Mouse (Mus musculus) urinary bladder, postnatal 10 days (tissue): ENCODE results near the gene Olfr247.
"Not testable (repeated sequence)": the region's sequence is repeated elsewhere in the genome, so short reads cannot be mapped to it uniquely, and the experiment has no call there.

Source experiments
- DNase-seq: peaks from one replicate; pipeline ENCODE4 v3.0.0; 2022; ENCODE audit warnings: low spot score

Gene Olfr247

DNA sequence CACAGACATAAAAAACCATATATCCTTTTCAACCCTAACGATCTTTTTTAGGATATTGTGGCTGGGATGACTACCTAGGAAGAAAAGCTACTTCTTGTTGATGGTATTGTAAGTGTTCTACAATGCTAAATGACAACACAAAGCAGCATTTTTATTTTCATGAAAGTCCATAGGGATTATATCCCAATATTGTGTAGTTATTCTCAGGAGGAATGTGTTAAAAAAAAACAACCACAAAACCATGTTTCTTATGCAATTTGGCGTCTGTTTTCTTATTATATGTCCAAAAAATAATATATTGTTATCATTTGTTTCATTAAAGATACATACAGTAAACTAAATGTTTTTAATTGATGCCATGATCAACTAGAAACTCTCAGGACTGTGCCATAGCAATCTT is at the start of gene Olfr247:
Gene Olfr247, minus strand, starts transcription at position 101 of the 400 bp plus-strand sequence.
- DNase-seq: not testable (repeated sequence)

DNA sequence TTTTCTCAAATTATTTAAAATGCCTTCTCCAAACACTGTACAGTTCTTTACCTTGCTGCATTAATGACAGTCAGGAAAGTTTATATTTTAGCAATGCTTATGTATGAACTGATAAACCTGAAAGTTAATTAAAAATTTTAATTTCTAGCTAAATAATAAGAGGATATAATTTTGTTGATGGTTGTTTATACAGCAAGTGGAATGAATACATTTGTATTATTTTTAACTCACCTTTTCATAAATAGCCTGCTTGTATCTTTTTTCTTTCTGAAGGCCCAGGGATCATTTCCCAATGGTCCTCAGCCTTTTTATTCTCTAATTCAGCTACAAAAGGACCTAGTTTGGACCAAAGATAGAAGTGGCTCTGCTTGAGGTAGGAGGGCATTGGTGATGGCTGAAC is 36.4 kb upstream of the Olfr247 start, which contains the start of gene Olfr820:
Gene Olfr820, plus strand, starts transcription at position 301 of the 400 bp plus-strand sequence.
- no peak for DNase-seq

DNA sequence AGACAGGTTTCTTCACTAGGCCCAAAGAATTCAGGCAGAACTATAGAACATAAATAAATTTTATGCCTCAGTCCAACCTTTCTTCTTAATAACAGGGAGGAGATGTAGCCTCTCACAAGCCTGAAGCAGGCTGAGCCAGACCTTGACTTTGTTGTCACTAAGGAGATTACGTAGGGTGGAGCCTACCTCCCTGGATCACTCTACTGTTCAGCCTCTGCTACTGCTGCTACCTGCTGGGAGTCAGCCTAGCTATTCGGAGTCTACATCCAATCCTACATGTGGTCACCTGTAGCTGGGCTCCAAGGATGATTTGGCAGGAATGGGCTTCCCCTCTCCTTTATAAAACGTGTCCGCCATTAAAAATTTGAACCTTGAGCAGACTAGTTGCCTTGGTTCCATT is 29.4 kb upstream of the Olfr247 start:
- DNase-seq: not testable (repeated sequence)

DNA sequence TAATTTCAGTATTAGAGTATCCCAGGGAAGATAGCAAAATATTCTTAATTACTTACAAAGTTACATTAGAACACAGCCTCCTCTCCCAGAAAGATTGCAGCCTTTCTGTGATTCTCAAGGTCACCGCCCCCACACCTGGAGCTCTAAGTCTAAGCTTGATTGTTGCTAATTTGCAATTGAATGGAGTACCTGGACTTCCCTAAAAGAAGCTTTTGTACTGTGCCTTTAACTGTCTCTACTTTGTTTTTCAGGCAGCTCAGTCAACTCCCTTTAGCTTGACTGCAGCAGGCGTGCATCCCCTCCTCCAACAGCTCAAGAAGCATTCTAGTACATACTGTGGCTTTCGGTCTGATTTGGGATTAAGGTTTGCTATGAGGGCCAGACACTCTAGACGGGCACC is 28.2 kb upstream of the Olfr247 start:
- not testable (repeated sequence) for DNase-seq

DNA sequence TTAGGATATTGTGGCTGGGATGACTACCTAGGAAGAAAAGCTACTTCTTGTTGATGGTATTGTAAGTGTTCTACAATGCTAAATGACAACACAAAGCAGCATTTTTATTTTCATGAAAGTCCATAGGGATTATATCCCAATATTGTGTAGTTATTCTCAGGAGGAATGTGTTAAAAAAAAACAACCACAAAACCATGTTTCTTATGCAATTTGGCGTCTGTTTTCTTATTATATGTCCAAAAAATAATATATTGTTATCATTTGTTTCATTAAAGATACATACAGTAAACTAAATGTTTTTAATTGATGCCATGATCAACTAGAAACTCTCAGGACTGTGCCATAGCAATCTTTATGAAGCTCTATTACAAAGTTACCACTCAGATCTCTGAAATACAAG is 9.0 kb upstream of the Olfr247 start, which contains the start of gene Gm10310:
Gene Gm10310, minus strand, starts transcription at position 101 of the 400 bp plus-strand sequence.
- DNase-seq: not testable (repeated sequence)

DNA sequence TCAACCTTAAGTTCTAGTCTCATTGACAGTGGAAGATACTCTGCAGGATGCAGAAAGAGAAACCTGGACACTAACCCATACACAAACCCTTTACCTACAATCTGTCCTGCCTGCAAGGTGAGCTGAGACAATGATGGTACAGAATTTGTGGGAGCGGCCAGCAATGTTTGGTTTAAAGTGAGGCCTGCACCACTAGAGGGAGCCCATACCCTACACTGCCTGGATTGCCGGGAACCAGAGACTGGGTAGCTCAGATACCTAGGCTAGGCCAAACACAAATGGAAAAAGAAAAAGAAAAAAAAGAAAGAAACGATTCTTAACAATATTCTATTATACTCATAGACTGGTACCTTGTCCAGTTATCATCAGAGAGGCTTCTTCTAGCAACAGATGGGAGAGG is 5.9 kb upstream of the Olfr247 start:
- not testable (repeated sequence) for DNase-seq

DNA sequence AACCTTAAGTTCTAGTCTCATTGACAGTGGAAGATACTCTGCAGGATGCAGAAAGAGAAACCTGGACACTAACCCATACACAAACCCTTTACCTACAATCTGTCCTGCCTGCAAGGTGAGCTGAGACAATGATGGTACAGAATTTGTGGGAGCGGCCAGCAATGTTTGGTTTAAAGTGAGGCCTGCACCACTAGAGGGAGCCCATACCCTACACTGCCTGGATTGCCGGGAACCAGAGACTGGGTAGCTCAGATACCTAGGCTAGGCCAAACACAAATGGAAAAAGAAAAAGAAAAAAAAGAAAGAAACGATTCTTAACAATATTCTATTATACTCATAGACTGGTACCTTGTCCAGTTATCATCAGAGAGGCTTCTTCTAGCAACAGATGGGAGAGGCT is 2.9 kb downstream of the Olfr247 start:
- DNase-seq: not testable (repeated sequence)

DNA sequence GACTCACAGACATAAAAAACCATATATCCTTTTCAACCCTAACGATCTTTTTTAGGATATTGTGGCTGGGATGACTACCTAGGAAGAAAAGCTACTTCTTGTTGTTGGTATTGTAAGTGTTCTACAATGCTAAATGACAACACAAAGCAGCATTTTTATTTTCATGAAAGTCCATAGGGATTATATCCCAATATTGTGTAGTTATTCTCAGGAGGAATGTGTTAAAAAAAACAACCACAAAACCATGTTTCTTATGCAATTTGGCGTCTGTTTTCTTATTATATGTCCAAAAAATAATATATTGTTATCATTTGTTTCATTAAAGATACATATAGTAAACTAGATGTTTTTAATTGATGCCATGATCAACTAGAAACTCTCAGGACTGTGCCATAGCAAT is 8.8 kb downstream of the Olfr247 start, which contains the start of gene Olfr819:
Gene Olfr819, minus strand, starts transcription at position 101 of the 400 bp plus-strand sequence.
- not testable (repeated sequence) for DNase-seq

DNA sequence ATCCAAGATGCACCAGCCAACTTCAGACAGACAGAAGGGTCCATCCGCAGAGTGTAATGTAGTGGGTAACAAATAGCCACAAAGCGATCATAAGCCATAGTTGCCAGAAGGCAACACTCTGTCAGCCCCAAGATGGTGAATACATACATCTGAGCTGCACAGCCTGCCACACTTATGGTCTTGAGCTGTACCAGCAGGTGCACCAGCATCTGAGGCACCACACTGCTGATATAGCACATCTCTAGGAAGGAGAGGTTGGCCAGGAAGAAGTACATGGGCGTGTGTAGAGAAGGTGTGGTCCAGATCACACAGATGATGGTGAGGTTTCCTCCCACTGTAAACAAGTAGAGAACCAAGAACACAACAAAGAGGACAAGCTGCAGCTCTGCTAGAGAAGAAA is 9.7 kb downstream of the Olfr247 start:
- not testable (repeated sequence) for DNase-seq

DNA sequence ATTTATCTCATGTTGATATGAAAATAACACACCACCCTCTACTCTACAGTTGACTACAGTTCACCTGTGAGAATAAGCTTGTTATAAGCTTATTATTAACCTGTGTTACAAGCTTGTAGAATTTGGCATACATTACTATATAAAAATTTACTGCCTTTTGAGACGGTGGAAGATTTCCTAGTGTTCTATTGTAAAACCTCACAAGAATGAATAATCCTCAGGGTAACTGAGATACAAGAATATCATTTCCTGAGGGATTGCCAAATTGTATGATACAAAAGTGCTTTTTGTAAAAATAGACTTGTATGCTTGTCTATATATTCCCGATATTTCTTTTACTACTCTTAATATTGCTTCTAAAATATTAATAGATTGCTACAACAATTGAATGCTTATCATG is 26.9 kb downstream of the Olfr247 start, which contains the start of gene Olfr818:
Gene Olfr818, minus strand, starts transcription at position 101 of the 400 bp plus-strand sequence.
- DNase-seq: no peak
